Mouse (Mus musculus) forebrain, embryonic 14.5 days (tissue): ENCODE data around the gene Kmt2d. TPM values are rescaled to one million over a fixed set of nuclear protein-coding genes. Genes with fewer than 3 reads are reported as not detected.

Experiments used
- polyA plus RNA-seq: library from polyadenylated mRNA; unstranded; fragments of >200 nt; fragmentation: Nextera tagmentation; extraction: Ambion mirVana; gene quantifications from 2 replicates; pipeline ENCODE4 v1.2.1, GENCODE M21; 2014

The Kmt2d gene
- polyA plus RNA-seq, 1 experiment from 2014 or later: 8.0 TPM

Other genes with a start within 250 kb of the Kmt2d start
- gene Cacnb3, start 240.4 kb downstream of the Kmt2d start, polyA plus RNA-seq: 75.9 and 95.4 TPM in 2 replicates
- 18.2 and 24.3 TPM in 2 replicates for gene Ddx23, start 208.3 kb downstream of the Kmt2d start, polyA plus RNA-seq
- gene Rnd1, start 193.7 kb downstream of the Kmt2d start, polyA plus RNA-seq: 6.3 and 6.8 TPM in 2 replicates
- gene Ccdc65, start 163.0 kb downstream of the Kmt2d start, polyA plus RNA-seq: 3.2 and 3.3 TPM in 2 replicates
- 2.6 and 3.8 TPM in 2 replicates for gene Fkbp11, start 143.0 kb downstream of the Kmt2d start, polyA plus RNA-seq
- gene Arf3, start 108.0 kb downstream of the Kmt2d start, polyA plus RNA-seq: 31.7 and 41.4 TPM in 2 replicates
- not detected in 2 replicates for gene Wnt10b, start 93.1 kb downstream of the Kmt2d start, polyA plus RNA-seq
- gene Wnt1, start 81.3 kb downstream of the Kmt2d start, polyA plus RNA-seq: 0.56 TPM in 1 of 2 replicates, not detected in the other
- gene Ddn, start 61.7 kb downstream of the Kmt2d start, polyA plus RNA-seq: 0.33 and 0.57 TPM in 2 replicates
- gene Prkag1, start 39.7 kb downstream of the Kmt2d start, polyA plus RNA-seq: 82.1 and 87.3 TPM in 2 replicates
- 30.3 and 33.5 TPM in 2 replicates for gene Rhebl1, start 23.3 kb upstream of the Kmt2d start, polyA plus RNA-seq
- 0.18 and 0.36 TPM in 2 replicates for gene Dhh, start 27.3 kb upstream of the Kmt2d start, polyA plus RNA-seq
- 10.9 TPM in 2 replicates for gene Lmbr1l, start 47.0 kb upstream of the Kmt2d start, polyA plus RNA-seq
- 1,499 and 1,719 TPM in 2 replicates for gene Tuba1b, start 63.4 kb upstream of the Kmt2d start, polyA plus RNA-seq
- not detected in 2 replicates for gene Gm49450, start 82.3 kb upstream of the Kmt2d start, polyA plus RNA-seq
- gene Tuba1a, start 82.5 kb upstream of the Kmt2d start, polyA plus RNA-seq: 18,182 and 18,289 TPM in 2 replicates
- gene Tuba1c, start 158.7 kb upstream of the Kmt2d start, polyA plus RNA-seq: 56.7 and 93.1 TPM in 2 replicates
- gene Prph, start 184.0 kb upstream of the Kmt2d start, polyA plus RNA-seq: 0.84 and 1.0 TPM in 2 replicates
- gene Troap, start 203.4 kb upstream of the Kmt2d start, polyA plus RNA-seq: 11.0 and 13.6 TPM in 2 replicates
- not detected in 2 replicates for gene C1ql4, start 216.6 kb upstream of the Kmt2d start, polyA plus RNA-seq
- 0.14 and 0.36 TPM in 2 replicates for gene Dnajc22, start 222.0 kb upstream of the Kmt2d start, polyA plus RNA-seq